Mouse (Mus musculus) lung, embryonic 14.5 days (tissue): ENCODE measurements around the gene Rgma. TPM values are rescaled to one million over a fixed set of nuclear protein-coding genes. Genes with fewer than 3 reads are reported as not detected.

Source experiments
- ATAC-seq: fragments of 200-750 bp; cut with Nextera tagmentation; 2 replicates; pipeline ENCODE4 v1.8.0; 2017; ENCODE audit warnings: mild to moderate bottlenecking, moderate TSS enrichment, moderate library complexity; ENCODE audit not compliant: insufficient read depth
- DNase-seq: peaks from one replicate; pipeline ENCODE4 v3.0.0-alpha.2; 2015
- H3K27ac ChIP-seq: fragments of 300-500 bp; sonication (generic); 2 replicates; pipeline ENCODE4 v1.5.1; 2014; ENCODE audit warnings: low read depth, mild to moderate bottlenecking, moderate library complexity
- H3K27me3 ChIP-seq: fragments of 300-500 bp; sonication (generic); 2 replicates; pipeline ENCODE4 v1.6.1; 2014; ENCODE audit warnings: low read length, control low read depth; ENCODE audit not compliant: insufficient read depth
- H3K36me3 ChIP-seq: fragments of 300-500 bp; sonication (generic); 2 replicates; pipeline ENCODE4 v1.6.1; 2014; ENCODE audit warnings: control low read depth; ENCODE audit not compliant: insufficient read depth
- H3K4me1 ChIP-seq: fragments of 300-500 bp; sonication (generic); 2 replicates; pipeline ENCODE4 v1.6.1; 2014; ENCODE audit warnings: antibody characterized with exemption, control low read depth; ENCODE audit not compliant: insufficient read depth
- H3K4me2 ChIP-seq: fragments of 300-500 bp; sonication (generic); 2 replicates; pipeline ENCODE4 v1.6.1; 2014; ENCODE audit warnings: mild to moderate bottlenecking
- H3K4me3 ChIP-seq: fragments of 300-500 bp; sonication (generic); 2 replicates; pipeline ENCODE4 v1.5.1; 2014; ENCODE audit warnings: low read depth, low read length
- H3K9ac ChIP-seq: fragments of 300-500 bp; sonication (generic); 2 replicates; pipeline ENCODE4 v1.6.1; 2014
- H3K9me3 ChIP-seq: fragments of 300-500 bp; sonication (generic); 2 replicates; pipeline ENCODE4 v1.6.1; 2016; ENCODE audit warnings: low read depth, low read length, control low read depth
- CTCF ChIP-seq: IDR thresholded peaks from 2 replicates; pipeline ENCODE4 v1.5.1; 2016; ENCODE audit warnings: antibody characterized with exemption, low read depth
- WGBS: fragments of 180-500 bp; shearing (Covaris S2); extraction: QIAGEN DNeasy Blood & Tissue Kit; methylation state at CpG from one replicate; pipeline ENCODE4 v1.1.7; 2014; 5-methylcytosine and 5-hydroxymethylcytosine counted together
- polyA plus RNA-seq: library from polyadenylated mRNA; unstranded; fragments of >200 nt; fragmentation: Nextera tagmentation; extraction: Ambion mirVana; gene quantifications from 2 replicates; pipeline ENCODE4 v1.2.1, GENCODE M21; 2014

Gene Rgma
- polyA plus RNA-seq, 1 experiment from 2014 or later, result 22.8 TPM

GRCm38 (mm10) chr7:73349158-73349557 is 26.2 kb upstream of the Rgma start:
- H3K4me2 ChIP-seq, result no peak overlapping the region
- 61% methylated on average over 8 of the region's 8 CpGs for WGBS
- ATAC-seq (no peak), DNase-seq (no peak)
- no peaks in the 10 kb centered on the region for H3K36me3 ChIP-seq
- no peak for TF ChIP-seq CTCF
- H3K27ac ChIP-seq, result no peak overlapping the region
- no peaks in the 10 kb centered on the region for H3K4me1 ChIP-seq
- H3K9me3 ChIP-seq, result no peaks in the 10 kb centered on the region
- no peak overlapping the region for H3K4me3 ChIP-seq
- no peak overlapping the region for H3K9ac ChIP-seq
- H3K27me3 ChIP-seq, result no peaks in the 10 kb centered on the region

GRCm38 (mm10) chr7:73355229-73355628 is 20.1 kb upstream of the Rgma start:
- ATAC-seq (no peak), DNase-seq (no peak)
- Histone ChIP-seq H3K4me1 (no peaks in the 10 kb centered on the region), H3K27ac (no peak overlapping the region), H3K27me3 (no peaks in the 10 kb centered on the region), H3K4me3 (no peak overlapping the region), H3K36me3 (no peaks in the 10 kb centered on the region), H3K4me2 (no peak overlapping the region), H3K9me3 (no peaks in the 10 kb centered on the region), H3K9ac (no peak overlapping the region)
- 43% methylated on average over 9 of the region's 9 CpGs for WGBS
- TF ChIP-seq CTCF, result no peak

GRCm38 (mm10) chr7:73356901-73357300 is 18.4 kb upstream of the Rgma start:
- Histone ChIP-seq H3K36me3 (no peaks in the 10 kb centered on the region), H3K4me2 (no peak overlapping the region), H3K27me3 (no peaks in the 10 kb centered on the region), H3K9ac (no peak overlapping the region), H3K4me3 (no peak overlapping the region), H3K27ac (no peak overlapping the region), H3K4me1 (no peaks in the 10 kb centered on the region), H3K9me3 (no peaks in the 10 kb centered on the region)
- no peak for DNase-seq
- no peak for TF ChIP-seq CTCF
- WGBS, result 73% methylated on average over 5 of the region's 5 CpGs
- ATAC-seq, result no peak

GRCm38 (mm10) chr7:73357626-73358025 is 17.7 kb upstream of the Rgma start:
- H3K27me3 ChIP-seq, result no peaks in the 10 kb centered on the region
- no peak for DNase-seq
- no peak for ATAC-seq
- 84% methylated on average over 2 of the region's 2 CpGs for WGBS
- no peak overlapping the region for H3K9ac ChIP-seq
- no peaks in the 10 kb centered on the region for H3K4me1 ChIP-seq
- H3K4me2 ChIP-seq, result no peak overlapping the region
- no peaks in the 10 kb centered on the region for H3K9me3 ChIP-seq
- H3K27ac ChIP-seq, result no peak overlapping the region
- no peak for TF ChIP-seq CTCF
- H3K36me3 ChIP-seq, result no peaks in the 10 kb centered on the region
- H3K4me3 ChIP-seq, result no peak overlapping the region

GRCm38 (mm10) chr7:73365511-73365910 is 9.8 kb upstream of the Rgma start:
- no peak for TF ChIP-seq CTCF
- Histone ChIP-seq H3K9ac (no peak overlapping the region), H3K27me3 (no peaks in the 10 kb centered on the region), H3K4me3 (no peak overlapping the region), H3K4me1 (no peaks in the 10 kb centered on the region), H3K9me3 (no peaks in the 10 kb centered on the region), H3K27ac (no peak overlapping the region), H3K4me2 (no peak overlapping the region), H3K36me3 (no peaks in the 10 kb centered on the region)
- no peak for ATAC-seq
- DNase-seq, result no peak
- WGBS, result 72% methylated on average over 4 of the region's 4 CpGs

- H3K4me1 ChIP-seq, result no peaks in the 10 kb centered on the region
- no peaks in the 10 kb centered on the region for H3K27me3 ChIP-seq
- H3K4me2 ChIP-seq, result no peak overlapping the region
- WGBS, result 54% methylated on average over 7 of the region's 7 CpGs
- no peaks in the 10 kb centered on the region for H3K36me3 ChIP-seq
- H3K4me3 ChIP-seq, result no peak overlapping the region
- no peaks in the 10 kb centered on the region for H3K9me3 ChIP-seq
- H3K27ac ChIP-seq, result no peak overlapping the region
- ATAC-seq (no peak), DNase-seq (no peak)
- no peak for TF ChIP-seq CTCF
- no peak overlapping the region for H3K9ac ChIP-seq
Measured at GRCm38 (mm10) chr7:73365965-73366364, 9.3 kb upstream of the Rgma start.

GRCm38 (mm10) chr7:73367681-73368464 is 7.4 kb upstream of the Rgma start:
- Histone ChIP-seq H3K9me3 (no peaks in the 10 kb centered on the region), H3K9ac (no peak overlapping the region), H3K4me2 (no peak overlapping the region), H3K27ac (no peak overlapping the region), H3K27me3 (peaks cover 2% of the 10 kb centered on the region; the same call in 1 of the 2 replicates), H3K4me3 (no peak overlapping the region), H3K36me3 (no peaks in the 10 kb centered on the region), H3K4me1 (peaks cover 6% of the 10 kb centered on the region; the same call in 1 of the 2 replicates)
- DNase-seq (no peak), ATAC-seq (no peak)
- 89% methylated on average over 10 of the region's 10 CpGs for WGBS
- no peak for TF ChIP-seq CTCF
